Mouse (Mus musculus): ENCODE data around the gene Prr15l.

- no peak for TF ChIP-seq CTCF (IDR thresholded peaks at IDR 0.05)
- no peak for TF ChIP-seq EP300 (IDR thresholded peaks at IDR 0.05)
Measured at GRCm38 (mm10) chr11:96925469-96926148, 2.3 kb upstream of the Prr15l start.
